Mouse (Mus musculus) kidney, adult 8-10 months (tissue): Measurements from ENCODE around the gene Asap2.

Source experiments
- DNase-seq, 2 experiments: peaks; one replicate each; pipeline ENCODE4 v3.0.0; 2022

The Asap2 gene

DNA sequence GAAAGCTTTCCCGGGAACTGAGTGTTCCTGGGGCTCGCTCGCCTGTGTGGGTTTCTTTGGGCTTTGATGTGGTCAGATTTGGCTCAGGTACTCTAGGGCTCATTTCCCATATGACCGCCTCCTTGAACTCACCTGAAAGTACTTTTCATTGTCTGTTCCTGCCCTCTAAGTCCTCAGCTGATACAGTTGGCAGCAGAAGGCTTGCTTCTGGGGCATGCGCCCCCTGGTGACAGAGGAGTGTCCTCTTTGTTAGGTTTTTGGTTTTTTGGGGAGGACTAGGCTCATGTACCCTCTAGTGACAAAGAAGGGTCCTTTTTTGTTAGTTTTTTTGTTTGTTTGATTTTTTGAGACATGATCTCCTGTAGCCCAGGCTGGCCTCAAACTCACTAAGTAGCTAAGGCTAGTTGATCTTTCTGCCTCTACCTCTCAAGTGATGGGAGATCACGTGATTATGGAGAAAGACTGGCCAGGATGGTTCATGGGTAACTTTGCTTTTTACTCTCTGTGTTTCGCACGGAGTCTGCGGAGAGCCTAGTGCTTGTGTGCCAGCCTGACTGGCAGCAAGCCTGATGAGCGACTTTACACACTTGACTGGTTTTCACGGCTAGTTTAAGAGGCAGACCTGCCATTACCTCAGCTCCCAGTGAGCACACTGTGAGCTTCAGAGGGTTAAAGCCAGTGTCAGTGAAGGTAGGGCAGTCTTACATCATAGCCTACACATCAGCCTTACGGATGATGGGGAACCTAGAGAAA lies 328.1 kb downstream of the Asap2 start:
- peak; percentile 73 to 77 for DNase-seq
